Mouse (Mus musculus) gastrocnemius, postnatal 25 days (tissue): ENCODE measurements at regions not wholly inside any gene's neighbourhood (a gene's known extent, or its start where the extent isn't known, plus 50 kb on each side); places are given as distances from the start of the nearest gene placed in this dataset.
A peak's percentile ranks its signal among the peaks of the same experiment; 100 is the strongest.
"Not testable (repeated sequence)": the region's sequence is repeated elsewhere in the genome, so short reads cannot be mapped to it uniquely, and the experiment has no call there.

Experiments used
- DNase-seq: peaks from one replicate; pipeline ENCODE4 v3.0.0; 2022

GRCm38 (mm10) chr13:5546937-5547336 lies 314.3 kb upstream of the Klf6 start:
- no peak for DNase-seq

- DNase-seq = no peak
Observed at GRCm38 (mm10) chr13:5548768-5549167, 312.5 kb upstream of the Klf6 start.

- no peak for DNase-seq
Observed at GRCm38 (mm10) chr13:5549175-5549574, 312.1 kb upstream of the Klf6 start.

GRCm38 (mm10) chr13:5549747-5550146 lies 311.5 kb upstream of the Klf6 start:
- no peak for DNase-seq

- DNase-seq = no peak
Observed at GRCm38 (mm10) chr13:5550354-5550753, 310.9 kb upstream of the Klf6 start.

GRCm38 (mm10) chr13:5551131-5551530 lies 310.2 kb upstream of the Klf6 start:
- DNase-seq = no peak

- no peak for DNase-seq
Observed at GRCm38 (mm10) chr13:5553461-5553860, 307.8 kb upstream of the Klf6 start.

- DNase-seq = no peak
Observed at GRCm38 (mm10) chr13:5558095-5558494, 303.2 kb upstream of the Klf6 start.

- DNase-seq = no peak
Observed at GRCm38 (mm10) chr13:5566479-5566878, 294.8 kb upstream of the Klf6 start.

GRCm38 (mm10) chr13:5566896-5567295 lies 294.4 kb upstream of the Klf6 start:
- no peak for DNase-seq

- no peak for DNase-seq
Observed at GRCm38 (mm10) chr13:5569579-5569978, 291.7 kb upstream of the Klf6 start.

- DNase-seq = no peak
Observed at GRCm38 (mm10) chr13:5570386-5570785, 290.9 kb upstream of the Klf6 start.

- DNase-seq = no peak
Observed at GRCm38 (mm10) chr13:5576568-5576967, 284.7 kb upstream of the Klf6 start.

GRCm38 (mm10) chr13:5583681-5584080 lies 277.6 kb upstream of the Klf6 start:
- not testable (repeated sequence) for DNase-seq

- no peak for DNase-seq
Observed at GRCm38 (mm10) chr13:5587196-5587595, 274.1 kb upstream of the Klf6 start.

- DNase-seq = peak; percentile 38
Observed at GRCm38 (mm10) chr13:5591286-5591685, 270.0 kb upstream of the Klf6 start.

- no peak for DNase-seq
Observed at GRCm38 (mm10) chr13:5591837-5592555, 269.3 kb upstream of the Klf6 start.

- DNase-seq = peak; percentile 11
Observed at GRCm38 (mm10) chr13:5592556-5593061, 268.7 kb upstream of the Klf6 start.

- no peak for DNase-seq
Observed at GRCm38 (mm10) chr13:5601648-5602047, 259.6 kb upstream of the Klf6 start.

- peak; percentile 17 for DNase-seq
Observed at GRCm38 (mm10) chr13:5603905-5604596, 257.2 kb upstream of the Klf6 start.

GRCm38 (mm10) chr13:5605418-5605817 lies 255.9 kb upstream of the Klf6 start:
- no peak for DNase-seq

- no peak for DNase-seq
Observed at GRCm38 (mm10) chr13:5607462-5607861, 253.8 kb upstream of the Klf6 start.

GRCm38 (mm10) chr13:5614186-5614737 lies 247.0 kb upstream of the Klf6 start:
- DNase-seq = peak; percentile 14
